Mouse (Mus musculus) MEL (cell line): Measurements from ENCODE around the gene Unc13d. TPM values are rescaled to one million over a fixed set of nuclear protein-coding genes. Genes with fewer than 3 reads are reported as not detected.
A peak's percentile ranks its signal among the peaks of the same experiment; 100 is the strongest.

Experiments
- DNase-seq: peaks from one replicate; pipeline ENCODE4 v3.0.0; 2011; ENCODE audit warnings: low read depth, low spot score
- H3K27ac ChIP-seq: 2 replicates; pipeline ENCODE4 v1.5.1; 2012; ENCODE audit warnings: low read depth, mild to moderate bottlenecking, control low read depth, low read length, moderate library complexity; ENCODE audit not compliant: control insufficient read depth
- H3K27me3 ChIP-seq, 2 experiments: fragments of 150-350 bp in 1 of 2; sonication (generic) in 1 of 2; 2 replicates each; pipeline ENCODE4 v1.6.1; 2012; ENCODE audit warnings: low read length in 2 of 2, mild to moderate bottlenecking in 2 of 2, improper control_type of control experiment in 1 of 2, moderate library complexity in 1 of 2; ENCODE audit not compliant: insufficient read depth in 2 of 2, control insufficient read depth in 1 of 2
- H3K36me3 ChIP-seq, 2 experiments: 2 replicates each; pipeline ENCODE4 v1.6.1; 2012 to 2014; ENCODE audit warnings: low read length in 2 of 2, improper control_type of control experiment in 1 of 2, inconsistent platforms in 1 of 2, mild to moderate bottlenecking in 1 of 2; ENCODE audit not compliant: insufficient read depth in 2 of 2, control insufficient read depth in 1 of 2
- H3K4me1 ChIP-seq, 2 experiments: fragments of 150-350 bp in 1 of 2; sonication (generic) in 1 of 2; 2 replicates each; pipeline ENCODE4 v1.6.1; 2012; ENCODE audit warnings: low read length in 2 of 2, improper control_type of control experiment in 1 of 2, mild to moderate bottlenecking in 1 of 2; ENCODE audit not compliant: insufficient read depth in 2 of 2, control insufficient read depth in 1 of 2
- H3K4me3 ChIP-seq, 2 experiments: fragments of 150-350 bp in 1 of 2; sonication (generic) in 1 of 2; 2 replicates each; pipeline ENCODE4 v1.5.1; 2012; ENCODE audit warnings: low read depth in 2 of 2, low read length in 2 of 2, mild to moderate bottlenecking in 2 of 2, moderate library complexity in 2 of 2, control low read depth in 1 of 2, improper control_type of control experiment in 1 of 2; ENCODE audit not compliant: control insufficient read depth in 1 of 2, insufficient read depth in 1 of 2
- H3K79me2 ChIP-seq: 2 replicates; pipeline ENCODE4 v1.6.1; 2012; ENCODE audit warnings: mild to moderate bottlenecking, low read length, moderate library complexity; ENCODE audit not compliant: control insufficient read depth, poor library complexity, insufficient read depth
- H3K9ac ChIP-seq: 2 replicates; pipeline ENCODE4 v1.6.1; 2012; ENCODE audit warnings: low read depth, mild to moderate bottlenecking, control low read depth, low read length, moderate library complexity; ENCODE audit not compliant: control insufficient read depth, poor library complexity, severe bottlenecking
- H3K9me3 ChIP-seq: fragments of 150-350 bp; sonication (generic); replicated peaks from 2 replicates; pipeline ENCODE4 v1.6.1; 2012; ENCODE audit warnings: mild to moderate bottlenecking, low read length, improper control_type of control experiment, moderate library complexity; ENCODE audit not compliant: insufficient read depth
- CHD1 ChIP-seq: IDR thresholded peaks from 2 replicates; pipeline ENCODE4 v1.6.1; 2012; ENCODE audit warnings: low read depth, mild to moderate bottlenecking, inconsistent platforms, low read length, improper control_type of control experiment
- CHD2 ChIP-seq: IDR thresholded peaks from 2 replicates; pipeline ENCODE4 v1.6.1; 2011; ENCODE audit warnings: low read length, improper control_type of control experiment
- CTCF ChIP-seq, 3 experiments: IDR thresholded peaks in 2 of 3; conservative IDR thresholded peaks in 1 of 3; 2 replicates each; pipeline ENCODE4 v1.5.1; 2011 to 2012; ENCODE audit warnings: low read length in 3 of 3, low read depth in 2 of 3, mild to moderate bottlenecking in 2 of 3, improper control_type of control experiment in 1 of 3, inconsistent platforms in 1 of 3, mixed read lengths in 1 of 3, moderate library complexity in 1 of 3; ENCODE audit not compliant: control insufficient read depth in 1 of 3, insufficient read depth in 1 of 3, poor library complexity in 1 of 3, severe bottlenecking in 1 of 3
- ELF1 ChIP-seq: IDR thresholded peaks from 2 replicates; pipeline ENCODE4 v1.6.1; 2014; ENCODE audit warnings: low read depth, mild to moderate bottlenecking, inconsistent platforms, low read length, improper control_type of control experiment, moderate library complexity
- GABPA ChIP-seq: IDR thresholded peaks from 2 replicates; pipeline ENCODE4 v1.6.1; 2012; ENCODE audit warnings: low read depth, mild to moderate bottlenecking, inconsistent platforms, low read length, improper control_type of control experiment, moderate library complexity
- HCFC1 ChIP-seq: IDR thresholded peaks from 2 replicates; pipeline ENCODE4 v1.6.1; 2012; ENCODE audit warnings: low read depth, mild to moderate bottlenecking, inconsistent platforms, low read length, improper control_type of control experiment, moderate library complexity
- MAX ChIP-seq: IDR thresholded peaks from 2 replicates; pipeline ENCODE4 v1.6.1; 2011; ENCODE audit warnings: low read length, improper control_type of control experiment
- MAZ ChIP-seq: IDR thresholded peaks from 2 replicates; pipeline ENCODE4 v1.6.1; 2012; ENCODE audit warnings: low read depth, mild to moderate bottlenecking, inconsistent platforms, low read length, improper control_type of control experiment
- MEF2A ChIP-seq: IDR thresholded peaks from 2 replicates; pipeline ENCODE4 v1.6.1; 2014; ENCODE audit warnings: low read depth, mild to moderate bottlenecking, inconsistent platforms, low read length, improper control_type of control experiment; ENCODE audit not compliant: poor library complexity, insufficient replicate concordance, severe bottlenecking; ENCODE audit errors: extremely low read depth
- MYC ChIP-seq: IDR thresholded peaks from 2 replicates; pipeline ENCODE4 v1.6.1; 2011; ENCODE audit warnings: low read depth, mild to moderate bottlenecking, low read length, improper control_type of control experiment, moderate library complexity
- NELFE ChIP-seq: IDR thresholded peaks from 2 replicates; pipeline ENCODE4 v1.6.1; 2011; ENCODE audit warnings: low read depth, low read length, improper control_type of control experiment
- NRF1 ChIP-seq: IDR thresholded peaks from 2 replicates; pipeline ENCODE4 v1.6.1; 2014; ENCODE audit warnings: low read depth, mild to moderate bottlenecking, inconsistent platforms, low read length, improper control_type of control experiment, moderate library complexity; ENCODE audit not compliant: poor library complexity, insufficient read depth, severe bottlenecking
- POLR2A ChIP-seq, 2 experiments: IDR thresholded peaks; 2 replicates each; pipeline ENCODE4 v1.6.1; 2011 to 2012; ENCODE audit warnings: low read length in 2 of 2, mild to moderate bottlenecking in 2 of 2, control low read depth in 1 of 2, improper control_type of control experiment in 1 of 2, low read depth in 1 of 2, moderate library complexity in 1 of 2; ENCODE audit not compliant: control insufficient read depth in 1 of 2, insufficient read depth in 1 of 2, poor library complexity in 1 of 2
- POLR2AphosphoS2 ChIP-seq: IDR thresholded peaks from 2 replicates; pipeline ENCODE4 v1.6.1; 2011; ENCODE audit warnings: low read length, improper control_type of control experiment
- RAD21 ChIP-seq: IDR thresholded peaks from 2 replicates; pipeline ENCODE4 v1.6.1; 2011; ENCODE audit warnings: mild to moderate bottlenecking, low read depth, low read length, improper control_type of control experiment
- RCOR1 ChIP-seq: IDR thresholded peaks from 2 replicates; pipeline ENCODE4 v1.6.1; 2012; ENCODE audit warnings: low read depth, mild to moderate bottlenecking, inconsistent platforms, low read length, improper control_type of control experiment
- SIN3A ChIP-seq: IDR thresholded peaks from 2 replicates; pipeline ENCODE4 v1.6.1; 2012; ENCODE audit warnings: low read length, improper control_type of control experiment, inconsistent platforms
- SMC3 ChIP-seq: IDR thresholded peaks from 2 replicates; pipeline ENCODE4 v1.6.1; 2011; ENCODE audit warnings: low read depth, low read length, improper control_type of control experiment
- TAL1 ChIP-seq: IDR thresholded peaks from 2 replicates; pipeline ENCODE4 v1.6.1; 2012; ENCODE audit warnings: mild to moderate bottlenecking, inconsistent platforms, low read length, moderate library complexity, mixed read lengths
- TBP ChIP-seq: IDR thresholded peaks from 2 replicates; pipeline ENCODE4 v1.8.0; 2011; ENCODE audit warnings: low read depth, low read length, improper control_type of control experiment
- TCF12 ChIP-seq: IDR thresholded peaks from 2 replicates; pipeline ENCODE4 v1.6.1; 2014; ENCODE audit warnings: low read depth, mild to moderate bottlenecking, inconsistent platforms, low read length, improper control_type of control experiment, moderate library complexity
- UBTF ChIP-seq: IDR thresholded peaks from 2 replicates; pipeline ENCODE4 v1.6.1; 2012; ENCODE audit warnings: low read depth, mild to moderate bottlenecking, inconsistent platforms, low read length, improper control_type of control experiment, moderate library complexity, borderline replicate concordance; ENCODE audit not compliant: insufficient read depth
- USF1 ChIP-seq: IDR thresholded peaks from 2 replicates; pipeline ENCODE4 v1.6.1; 2014; ENCODE audit warnings: low read depth, mild to moderate bottlenecking, inconsistent platforms, low read length, improper control_type of control experiment, moderate library complexity
- USF2 ChIP-seq, 2 experiments: IDR thresholded peaks; 2 replicates each; pipeline ENCODE4 v1.6.1; 2011 to 2012; ENCODE audit warnings: improper control_type of control experiment in 2 of 2, low read length in 2 of 2, borderline replicate concordance in 1 of 2, inconsistent platforms in 1 of 2, low read depth in 1 of 2, mild to moderate bottlenecking in 1 of 2; ENCODE audit not compliant: insufficient read depth in 1 of 2
- ZC3H11A ChIP-seq: IDR thresholded peaks from 2 replicates; pipeline ENCODE4 v1.6.1; 2012; ENCODE audit warnings: low read depth, mild to moderate bottlenecking, inconsistent platforms, low read length, improper control_type of control experiment
- ZMIZ1 ChIP-seq: IDR thresholded peaks from 2 replicates; pipeline ENCODE4 v1.6.1; 2012; ENCODE audit warnings: low read depth, mild to moderate bottlenecking, inconsistent platforms, low read length, improper control_type of control experiment, moderate library complexity
- ZNF384 ChIP-seq: IDR thresholded peaks from 2 replicates; pipeline ENCODE4 v1.6.1; 2012; ENCODE audit warnings: low read depth, mild to moderate bottlenecking, inconsistent platforms, low read length, improper control_type of control experiment
- polyA plus RNA-seq, 2 experiments: library from polyadenylated mRNA; stranded (reverse) in 1 of 2; unstranded in 1 of 2; fragments of >175 nt in 1 of 2; fragments of >200 nt in 1 of 2; gene quantifications; 2 replicates each; pipeline versions ENCODE4 v1.2.1 to v1.2.4; 2012; ENCODE audit warnings: low replicate concordance in 2 of 2, low read depth in 1 of 2; ENCODE audit not compliant: insufficient read length in 2 of 2, insufficient read depth in 1 of 2, missing spikeins in 1 of 2
- total RNA-seq: library from RNA; depleted of rRNA; stranded (reverse); fragments of 300-350 nt; gene quantifications from 2 replicates; pipeline ENCODE4 v1.2.3, GENCODE M21; 2012

The Unc13d gene
- total and polyA plus RNA-seq, 3 experiments = 115 to 146 TPM; not detected in 1

DNA sequence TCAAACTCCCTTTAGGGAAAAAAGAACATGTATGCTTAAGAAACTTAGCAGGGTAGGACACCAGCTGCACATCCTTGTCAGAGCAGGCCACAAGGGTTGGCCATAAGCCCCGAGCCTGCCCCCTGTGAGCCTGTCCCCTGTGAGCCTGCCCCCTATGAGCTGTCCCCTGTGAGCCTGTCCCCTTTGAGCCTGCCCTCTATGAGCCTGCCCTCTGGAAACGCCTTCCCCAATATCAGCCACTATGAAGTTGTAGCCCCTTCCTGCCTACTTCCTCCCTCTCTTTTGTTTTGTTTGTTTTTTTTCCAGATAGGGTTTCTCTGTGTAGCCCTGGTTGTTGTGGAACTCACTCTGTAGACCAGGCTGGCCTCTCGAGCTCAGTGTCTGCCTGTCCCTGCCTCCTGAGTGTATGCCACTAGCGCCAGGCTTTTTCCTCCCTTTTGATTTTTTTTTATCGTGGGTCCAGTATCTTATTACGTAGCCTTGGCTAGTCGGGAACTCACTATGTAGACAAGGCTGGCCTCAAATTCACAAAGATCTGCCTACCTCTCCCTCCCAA, 3.2 kb downstream of the Unc13d start (continued):
- TF ChIP-seq HCFC1 (0 out of 2 replicates have a peak, but pooled peaks have one; percentile 24), TAL1 (no peak; the same call in 1 of the 2 replicates), SIN3A (0 out of 2 replicates have a peak, but pooled peaks have one; percentile 23)
- TF ChIP-seq, all 39 proteins: peak for 11

DNA sequence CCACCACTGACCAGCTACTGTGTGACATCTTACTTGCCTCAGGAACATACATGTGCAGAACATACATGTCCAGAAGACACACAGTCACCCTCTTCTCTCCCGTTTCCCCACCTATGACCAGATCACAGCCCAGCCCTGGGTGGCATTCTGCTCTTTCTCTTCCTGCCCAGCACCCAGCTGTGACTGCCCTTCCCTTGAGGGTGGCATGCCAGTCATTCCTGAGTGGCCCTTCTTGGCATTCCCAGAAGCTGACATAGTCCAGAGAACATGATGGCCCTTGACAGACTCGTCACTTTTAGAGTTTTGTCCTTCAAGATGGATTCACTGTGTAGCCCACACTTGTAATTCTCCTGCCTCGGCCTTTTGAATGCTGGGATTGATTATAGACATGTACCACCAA, 5.2 kb downstream of the Unc13d start:
- Histone ChIP-seq H3K79me2 (peaks cover 20% of the 10 kb centered on the region), H3K4me1 (peaks cover 9 to 13% of the 10 kb centered on the region in 2 experiments), H3K9me3 (no peaks in the 10 kb centered on the region), H3K27ac (no peak overlapping the region), H3K36me3 (peaks cover 0 to 16% of the 10 kb centered on the region in 2 experiments; a peak in 2 of 4 replicates), H3K4me3 (no peak overlapping the region), H3K27me3 (no peaks in the 10 kb centered on the region), H3K9ac (no peak overlapping the region)
- no peak for DNase-seq
- TF ChIP-seq UBTF (no peak), MAZ (no peak), NELFE (no peak), ZMIZ1 (no peak), USF1 (no peak), HCFC1 (no peak), RCOR1 (no peak), RAD21 (no peak), ZNF384 (no peak), MAX (no peak), USF2 (IDR thresholded peaks at IDR 0.05; ENCODE audit: borderline replicate concordance in 1 of 2, insufficient read depth in 1 of 2, low read depth in 1 of 2, low read length in 2 of 2) (no peak), SIN3A (no peak), POLR2A (IDR thresholded peaks at IDR 0.05; ENCODE audit: control insufficient read depth in 1 of 2, insufficient read depth in 1 of 2, low read depth in 1 of 2, low read length in 2 of 2, poor library complexity in 1 of 2) (no peak), CHD1 (no peak), TAL1 (no peak), ZC3H11A (no peak), SMC3 (no peak)

DNA sequence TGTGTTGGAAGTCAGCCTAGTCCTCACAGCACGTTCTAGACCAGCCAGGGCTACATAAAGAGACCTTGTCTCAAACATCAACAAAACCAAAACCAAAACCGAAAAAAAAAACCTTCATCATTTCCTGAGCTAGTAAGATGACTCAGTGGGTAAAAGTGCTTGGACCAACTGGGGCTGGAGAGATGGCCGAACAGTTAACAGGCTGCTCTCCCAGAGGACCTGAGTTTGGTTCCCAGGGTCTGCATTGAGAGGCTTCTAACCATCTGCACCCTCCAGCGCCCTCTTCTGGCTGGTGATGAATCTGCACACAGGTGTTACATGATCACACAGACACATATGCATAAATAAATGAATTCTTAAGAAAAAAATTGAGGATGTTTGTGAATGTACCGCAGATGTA, 6.3 kb downstream of the Unc13d start:
- H3K79me2 ChIP-seq = peaks cover 9% of the 10 kb centered on the region
- H3K36me3 ChIP-seq = peaks cover 0 to 16% of the 10 kb centered on the region in 2 experiments; a peak in 2 of 4 replicates
- no peak overlapping the region for H3K27ac ChIP-seq
- DNase-seq = peak; percentile 84
- H3K4me1 ChIP-seq = peaks cover 9 to 13% of the 10 kb centered on the region in 2 experiments
- H3K4me3 ChIP-seq = no peak overlapping the region
- H3K27me3 ChIP-seq = no peaks in the 10 kb centered on the region
- no peaks in the 10 kb centered on the region for H3K9me3 ChIP-seq
- no peak overlapping the region for H3K9ac ChIP-seq
- TF ChIP-seq USF1 (no peak), CHD2 (no peak), TCF12 (no peak), TBP (no peak), SMC3 (peak; percentile 51), GABPA (no peak), ZNF384 (peak; percentile 28), NRF1 (no peak), MYC (no peak), CTCF (IDR thresholded peaks at IDR 0.05 in 2 of 3, conservative IDR thresholded peaks at IDR 0.05 in 1 of 3; ENCODE audit: control insufficient read depth in 1 of 3, insufficient read depth in 1 of 3, low read depth in 2 of 3, low read length in 3 of 3, poor library complexity in 1 of 3, severe bottlenecking in 1 of 3) (peak; percentile 80 to 81 (median 80)), POLR2AphosphoS2 (no peak), ZMIZ1 (no peak), UBTF (no peak), RAD21 (peak; percentile 49), ZC3H11A (peak; percentile 34; the same call in 1 of the 2 replicates), MAX (no peak), MEF2A (no peak), POLR2A (IDR thresholded peaks at IDR 0.05; ENCODE audit: control insufficient read depth in 1 of 2, insufficient read depth in 1 of 2, low read depth in 1 of 2, low read length in 2 of 2, poor library complexity in 1 of 2) (no peak), ELF1 (no peak)
